ENCODE assay signal across 9 mouse cellular contexts in genomic region chr7:135668852-135669739, GRCm38 (mm10). TPM values are rescaled to one million over a fixed set of nuclear protein-coding genes. Genes with fewer than 3 reads are reported as not detected.
DNase-seq lines count a peak whose midpoint lies in the region; ATAC-seq lines count a peak whose summit lies in the region.
"Had no signal": no experiment of that assay in that cellular context is flagged by ENCODE, and none has a peak within 500 bp of the region (broad histone marks: within the 10 kb centered on the region; RNA-seq: fewer than 3 reads in every experiment).

No protein-coding gene starts in this region.

- H3K4me1 ChIP-seq in limb, embryonic 10.5 days: 0 out of 2 replicates have a peak, but pooled peaks cover 3% of the 10 kb centered on the region

- ATAC-seq in frontal cortex, adult (ENCODE audit: low TSS enrichment): peak; percentile 67; the same call in 1 of the 2 replicates
- peak; percentile 32; the same call in 1 of the 2 replicates for ATAC-seq in monocyte, adult 5-6 weeks (replicated peaks; ENCODE audit: insufficient number of reproducible peaks, low FRiP score, low TSS enrichment, poor library complexity, severe bottlenecking)

- no peaks in the 10 kb centered on the region for H3K9me3 ChIP-seq in limb, embryonic 10.5 days (replicated peaks)

- no peak overlapping the region for H3K27ac ChIP-seq in limb, embryonic 10.5 days

- H3K27me3 ChIP-seq in limb, embryonic 10.5 days (ENCODE audit: low read depth, poor library complexity, severe bottlenecking): no peaks in the 10 kb centered on the region

- H3K36me3 ChIP-seq in limb, embryonic 10.5 days: no peaks in the 10 kb centered on the region

- WGBS in limb, embryonic 10.5 days: 40% methylated on average over 16 of the region's 16 CpGs

- H3K4me3 ChIP-seq in limb, embryonic 10.5 days: no peak overlapping the region
- H3K4me3 ChIP-seq: erythroblast, embryonic 14.5 days had no signal

- peak; percentile 49 for DNase-seq in urinary bladder, postnatal 25 days (ENCODE audit: low spot score)
- DNase-seq in urinary bladder, postnatal 4 days (ENCODE audit: low spot score in 2 of 2): no peak
- DNase-seq in cerebellum, adult 8-10 months: peak; percentile 53
- DNase-seq in kidney, adult 11 months: peak; percentile 37
- peak; percentile 58 for DNase-seq in limb, embryonic 10.5 days (ENCODE audit: low spot score)
- DNase-seq in thymus, postnatal 0 days (ENCODE audit: low spot score): peak; percentile 82

RNA-seq across cellular contexts. Expression of gene Mki67, which starts 47.1 kb away (rescaled TPM):
- polyA plus RNA-seq in limb, embryonic 10.5 days (2016; fragmentation: Nextera tagmentation; extraction: Ambion mirVana): 38.4 and 46.9 TPM in 2 replicates
- 2.9 to 12.3 TPM (median 3.7 TPM) in 3 replicates for total RNA-seq in monocyte, adult 5-6 weeks (2017)
- polyA plus RNA-seq in thymus, postnatal 0 days (2015; fragmentation: Nextera tagmentation; extraction: Ambion mirVana): 47.6 and 52.3 TPM in 2 replicates

Comparison
In these comparisons a context has a peak if more than half of its experiments do, and no peak if none do; other contexts are left out.
1. DNase-seq: peak in urinary bladder, postnatal 25 days (single experiment), cerebellum, adult 8-10 months (single experiment), kidney, adult 11 months (single experiment), limb, embryonic 10.5 days (single experiment) and thymus, postnatal 0 days (single experiment); none in urinary bladder, postnatal 4 days (0 of 2).